20 mouse cellular contexts compared by ENCODE assay signal in the genomic region with DNA sequence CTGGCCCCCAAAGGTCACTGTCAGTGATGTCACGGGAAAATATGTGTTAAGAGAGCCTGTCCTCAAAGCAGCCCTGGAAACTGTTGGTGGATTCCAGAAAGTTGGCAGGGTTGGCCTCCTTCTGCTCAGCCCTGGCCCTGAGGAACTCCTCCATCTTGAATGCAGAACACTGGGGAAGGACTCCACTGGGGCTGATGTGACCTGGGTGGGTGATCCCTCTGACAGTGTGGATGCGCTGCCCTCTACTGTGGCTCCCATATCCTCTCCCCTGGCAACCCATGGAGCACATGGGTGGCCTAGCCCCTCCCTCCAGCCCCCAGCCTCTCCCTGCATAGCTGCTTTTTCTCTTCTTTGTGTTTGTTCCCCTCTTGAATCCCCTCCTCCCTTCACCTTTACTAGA. TPM values are rescaled to one million over a fixed set of nuclear protein-coding genes. Genes with fewer than 3 reads are reported as not detected.
DNase-seq lines count a peak whose midpoint lies in the region; ATAC-seq lines count a peak whose summit lies in the region.
"Had no signal": no experiment of that assay in that cellular context is flagged by ENCODE, and none has a peak within 500 bp of the region (broad histone marks: within the 10 kb centered on the region; RNA-seq: fewer than 3 reads in every experiment).

No protein-coding gene starts in this region.

- peak; percentile 28 for DNase-seq in embryo, embryonic 10.5 days (ENCODE audit: low spot score)
- DNase-seq in embryo, embryonic 9.5 days (ENCODE audit: extremely low spot score) = no peak
- peak; percentile 49 for DNase-seq in intestine, embryonic 14.5 days (ENCODE audit: low spot score)
- no peak for DNase-seq in neural tube, embryonic 11.5 days (ENCODE audit: low spot score)
- DNase-seq in neural tube, embryonic 10.5 days (ENCODE audit: extremely low spot score, low spot score) = no peak
- no peak for DNase-seq in adrenal gland, postnatal 4 days (ENCODE audit: low spot score in 2 of 2)
- DNase-seq: adrenal gland, postnatal 25 days; cerebellum, adult 9-11 months; gastrocnemius, adult 2 months; kidney, adult 2 months; kidney, postnatal 10 days; left cerebral cortex, postnatal 4 days; thymus, postnatal 14 days had no signal

- no peaks in the 10 kb centered on the region for H3K27me3 ChIP-seq in intestine, embryonic 14.5 days (replicated peaks; ENCODE audit: control insufficient read depth, insufficient read depth, low read length)
- no peaks in the 10 kb centered on the region for H3K27me3 ChIP-seq in intestine, embryonic 15.5 days (replicated peaks)
- no peaks in the 10 kb centered on the region for H3K27me3 ChIP-seq in neural tube, embryonic 11.5 days (ENCODE audit: control insufficient read depth, insufficient read depth, low read length)
- no peaks in the 10 kb centered on the region for H3K27me3 ChIP-seq in neural tube, embryonic 13.5 days

- no peak overlapping the region for H3K27ac ChIP-seq in intestine, embryonic 14.5 days (ENCODE audit: low read depth)
- no peak overlapping the region for H3K27ac ChIP-seq in intestine, embryonic 15.5 days
- no peak overlapping the region for H3K27ac ChIP-seq in neural tube, embryonic 11.5 days (ENCODE audit: low read depth, low read length)
- peak overlapping the region; percentile 52; the same call in 1 of the 2 replicates for H3K27ac ChIP-seq in neural tube, embryonic 13.5 days (replicated peaks)
- H3K27ac ChIP-seq: forebrain, embryonic 10.5 days; gastrocnemius, adult 2 months; heart, embryonic 10.5 days; hindbrain, embryonic 12.5 days had no signal

- no peak overlapping the region for H3K4me3 ChIP-seq in intestine, embryonic 14.5 days (ENCODE audit: low read depth, low read length)
- H3K4me3 ChIP-seq in intestine, embryonic 15.5 days (replicated peaks) = no peak overlapping the region
- no peak overlapping the region for H3K4me3 ChIP-seq in neural tube, embryonic 11.5 days (ENCODE audit: low read depth, low read length)
- no peak overlapping the region for H3K4me3 ChIP-seq in neural tube, embryonic 13.5 days
- H3K4me3 ChIP-seq: forebrain, embryonic 10.5 days; gastrocnemius, adult 2 months; heart, embryonic 10.5 days; hindbrain, embryonic 12.5 days had no signal

- ATAC-seq in intestine, embryonic 14.5 days (replicated peaks; ENCODE audit: low FRiP score, low TSS enrichment, low read depth) = no peak
- no peak for ATAC-seq in intestine, embryonic 15.5 days
- peak; percentile 27; the same call in 1 of the 2 replicates for ATAC-seq in neural tube, embryonic 11.5 days (ENCODE audit: insufficient read depth, low FRiP score, low TSS enrichment)
- ATAC-seq in neural tube, embryonic 13.5 days (ENCODE audit: low read depth) = peak; percentile 27; the same call in 1 of the 2 replicates
- ATAC-seq: lung, postnatal 0 days had no signal

- H3K4me1 ChIP-seq in intestine, embryonic 14.5 days (replicated peaks; ENCODE audit: control insufficient read depth, insufficient read depth, low read length) = no peaks in the 10 kb centered on the region
- H3K4me1 ChIP-seq in intestine, embryonic 15.5 days (replicated peaks) = no peaks in the 10 kb centered on the region
- H3K4me1 ChIP-seq in neural tube, embryonic 11.5 days (ENCODE audit: control insufficient read depth, insufficient read depth, low read length) = no peaks in the 10 kb centered on the region
- peaks cover 8% of the 10 kb centered on the region; the same call in 1 of the 2 replicates for H3K4me1 ChIP-seq in neural tube, embryonic 13.5 days (replicated peaks)
- H3K4me1 ChIP-seq: heart, embryonic 10.5 days; hindbrain, embryonic 12.5 days had no signal

- no peak overlapping the region for H3K9ac ChIP-seq in intestine, embryonic 14.5 days (ENCODE audit: low read length)
- no peak overlapping the region for H3K9ac ChIP-seq in intestine, embryonic 15.5 days
- no peak overlapping the region for H3K9ac ChIP-seq in neural tube, embryonic 11.5 days (ENCODE audit: low read length)
- H3K9ac ChIP-seq in neural tube, embryonic 13.5 days = no peak overlapping the region
- H3K9ac ChIP-seq: hindbrain, embryonic 12.5 days had no signal

- no peaks in the 10 kb centered on the region for H3K9me3 ChIP-seq in intestine, embryonic 14.5 days (ENCODE audit: control insufficient read depth, low read length)
- no peaks in the 10 kb centered on the region for H3K9me3 ChIP-seq in intestine, embryonic 15.5 days
- no peaks in the 10 kb centered on the region for H3K9me3 ChIP-seq in neural tube, embryonic 11.5 days (ENCODE audit: control insufficient read depth, low read length)
- no peaks in the 10 kb centered on the region for H3K9me3 ChIP-seq in neural tube, embryonic 13.5 days
- H3K9me3 ChIP-seq: forebrain, embryonic 10.5 days; heart, embryonic 10.5 days; hindbrain, embryonic 12.5 days had no signal

- no peak overlapping the region for H3K4me2 ChIP-seq in intestine, embryonic 14.5 days (ENCODE audit: low read length)
- H3K4me2 ChIP-seq in intestine, embryonic 15.5 days (replicated peaks) = no peak overlapping the region
- H3K4me2 ChIP-seq in neural tube, embryonic 11.5 days (ENCODE audit: low read depth) = no peak overlapping the region
- H3K4me2 ChIP-seq in neural tube, embryonic 13.5 days = no peak overlapping the region
- H3K4me2 ChIP-seq: hindbrain, embryonic 12.5 days had no signal

- 64% methylated on average over 2 of the region's 2 CpGs for WGBS in intestine, embryonic 14.5 days
- 72% methylated on average over 2 of the region's 2 CpGs for WGBS in intestine, embryonic 15.5 days
- 55% methylated on average over 2 of the region's 2 CpGs for WGBS in neural tube, embryonic 11.5 days
- WGBS in neural tube, embryonic 13.5 days = 67% methylated on average over 2 of the region's 2 CpGs

- no peaks in the 10 kb centered on the region for H3K36me3 ChIP-seq in intestine, embryonic 14.5 days (ENCODE audit: control insufficient read depth, insufficient read depth, low read length)
- H3K36me3 ChIP-seq in intestine, embryonic 15.5 days = no peaks in the 10 kb centered on the region
- H3K36me3 ChIP-seq in neural tube, embryonic 11.5 days (ENCODE audit: control insufficient read depth, insufficient read depth, low read length) = no peaks in the 10 kb centered on the region
- no peaks in the 10 kb centered on the region for H3K36me3 ChIP-seq in neural tube, embryonic 13.5 days
- H3K36me3 ChIP-seq: forebrain, embryonic 10.5 days; heart, embryonic 10.5 days; hindbrain, embryonic 12.5 days had no signal

RNA-seq across cellular contexts. Expression of a gene that starts 31.6 kb away (rescaled TPM):
- polyA plus RNA-seq in intestine, embryonic 14.5 days (2014; fragmentation: Nextera tagmentation; extraction: Ambion mirVana) = 1.4 and 1.5 TPM in 2 replicates
- polyA plus RNA-seq in intestine, embryonic 15.5 days (2015; fragmentation: Nextera tagmentation; extraction: Ambion mirVana) = 1.4 and 2.2 TPM in 2 replicates
- 8.2 and 10.2 TPM in 2 replicates for polyA plus RNA-seq in neural tube, embryonic 11.5 days (2014; fragmentation: Nextera tagmentation; extraction: Ambion mirVana)
- 20.9 and 22.1 TPM in 2 replicates for polyA plus RNA-seq in neural tube, embryonic 13.5 days (2015; fragmentation: Nextera tagmentation; extraction: Ambion mirVana)
- total RNA-seq in adrenal gland, postnatal 4 days (2021) = 1 to 10 TPM; 5.8 to 9.2 TPM
- total RNA-seq: common myeloid progenitor, adult 5-6 weeks had no signal

Comparison
In these comparisons a context has a peak if more than half of its experiments do, and no peak if none do; other contexts are left out.
1. DNase-seq: peak in embryo, embryonic 10.5 days (single experiment) and intestine, embryonic 14.5 days (single experiment); none in embryo, embryonic 9.5 days (single experiment), neural tube, embryonic 11.5 days (single experiment), neural tube, embryonic 10.5 days (single experiment) and adrenal gland, postnatal 4 days (0 of 2).
2. ATAC-seq: peak in neural tube, embryonic 11.5 days (single experiment) and neural tube, embryonic 13.5 days (single experiment); none in intestine, embryonic 14.5 days (single experiment) and intestine, embryonic 15.5 days (single experiment).